Mouse (Mus musculus) skeletal muscle tissue, postnatal 0 days (tissue): ENCODE data around the gene Ppp2r5e. TPM values are rescaled to one million over a fixed set of nuclear protein-coding genes. Genes with fewer than 3 reads are reported as not detected.

Experiments used
- polyA plus RNA-seq: library from polyadenylated mRNA; unstranded; fragments of >200 nt; fragmentation: Nextera tagmentation; extraction: Ambion mirVana; gene quantifications from 2 replicates; pipeline ENCODE4 v1.2.1, GENCODE M21; 2015

The Ppp2r5e gene
- polyA plus RNA-seq: 7.3 and 8.3 TPM in 2 replicates

DNA sequence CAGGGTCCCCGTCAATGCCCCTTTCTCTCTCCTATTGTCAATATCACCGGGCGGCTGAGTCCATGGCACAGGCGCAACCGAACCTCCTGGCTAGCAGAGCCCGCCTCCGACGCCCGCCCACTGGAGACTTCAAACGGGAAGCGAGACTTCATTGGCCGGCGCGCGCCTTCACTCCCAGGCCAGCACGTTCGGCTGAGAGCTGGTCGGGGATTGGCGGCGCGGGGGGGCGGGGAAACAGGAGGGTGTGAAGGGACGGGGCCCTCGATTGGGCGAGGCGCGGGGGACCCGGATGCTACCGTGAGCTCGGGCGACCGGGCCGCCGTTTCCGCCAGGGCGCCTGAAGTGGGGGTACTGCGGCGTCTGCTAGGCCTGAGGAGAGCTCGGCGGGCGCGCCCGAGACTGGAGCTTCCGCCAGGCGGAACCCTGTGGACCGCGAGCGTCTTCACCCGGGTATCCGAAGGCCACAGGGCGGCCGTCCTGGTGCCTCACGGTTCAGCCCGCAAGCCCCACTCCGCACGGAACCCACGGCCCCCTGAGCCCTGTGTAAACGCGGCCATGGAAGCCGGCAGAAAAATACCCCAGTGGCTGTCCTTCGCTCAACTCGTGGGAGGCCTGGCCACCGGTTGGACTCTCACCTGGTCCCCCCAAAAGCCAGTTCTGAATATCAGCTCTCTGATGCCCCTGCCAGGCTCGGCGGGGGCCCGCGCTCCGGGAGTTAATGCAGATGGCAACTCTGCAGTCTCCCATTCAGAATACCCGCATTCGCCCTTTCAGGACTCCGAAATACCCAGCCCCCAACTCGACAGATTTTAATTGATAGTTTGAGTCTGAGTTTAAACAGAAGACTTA lies at the start of gene Ppp2r5e:
Ppp2r5e (minus strand) TSS at position 92 of the 849 bp plus-strand sequence.

DNA sequence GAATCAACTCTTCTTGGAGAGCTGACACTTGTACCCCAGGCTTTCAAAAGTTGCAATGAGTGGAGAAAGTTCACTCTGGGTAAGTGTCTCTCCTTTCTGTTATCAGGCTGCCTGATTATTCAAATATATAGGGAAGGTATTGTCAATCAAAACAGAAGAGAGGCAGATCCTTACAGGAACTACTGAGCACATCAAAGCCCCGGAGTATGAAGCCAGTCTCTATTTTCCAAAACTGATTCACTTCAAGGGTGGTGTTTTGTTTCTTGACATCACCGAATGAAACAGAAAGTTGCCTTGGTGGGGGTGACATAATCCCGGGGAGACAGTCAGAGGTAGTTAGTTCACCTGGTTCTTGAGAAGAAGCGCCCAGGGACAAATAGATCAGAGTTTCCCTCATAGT lies 179.4 kb downstream of the Ppp2r5e start, which contains the start of gene Gphb5:
Gphb5 (minus strand) TSS at position 101 of the 400 bp plus-strand sequence.

Other genes starting within 250 kb of the Ppp2r5e start
- not detected in 2 replicates for gene Gphb5, start 179.5 kb downstream of the Ppp2r5e start, polyA plus RNA-seq
- gene Wdr89, start 73.3 kb upstream of the Ppp2r5e start, polyA plus RNA-seq: 4.4 and 5.4 TPM in 2 replicates
- gene Sgpp1, start 139.5 kb upstream of the Ppp2r5e start, polyA plus RNA-seq: 10.9 and 15.7 TPM in 2 replicates
- 12.7 and 13.5 TPM in 2 replicates for gene Syne2, start 221.9 kb upstream of the Ppp2r5e start, polyA plus RNA-seq